Mouse (Mus musculus) layer of hippocampus, adult 2 months (tissue): ENCODE measurements around the gene Fgf5. TPM values are rescaled to one million over a fixed set of nuclear protein-coding genes. Genes with fewer than 3 reads are reported as not detected.
A peak's percentile ranks its signal among the peaks of the same experiment; 100 is the strongest.

Source experiments
- DNase-seq, 2 experiments: peaks; one replicate each; pipeline ENCODE4 v3.0.0; 2022; ENCODE audit warnings: low spot score in 2 of 2
- H3K27ac ChIP-seq: fragments of 200-600 bp; 2 replicates; pipeline ENCODE4 v1.8.1; 2022
- H3K4me3 ChIP-seq: fragments of 200-600 bp; 2 replicates; pipeline ENCODE4 v1.8.1; 2022; ENCODE audit warnings: mild to moderate bottlenecking
- CTCF ChIP-seq: fragments of 200-600 bp; conservative IDR thresholded peaks from 2 replicates; pipeline ENCODE4 v1.8.1; 2022; ENCODE audit warnings: antibody characterized with exemption, mild to moderate bottlenecking, moderate library complexity
- total RNA-seq, 2 experiments: library from RNA; stranded (reverse); gene quantifications; 2 replicates each; pipeline ENCODE4 v1.2.3; 2021

The Fgf5 gene
- total RNA-seq, 2 experiments from 2014 or later, result 4.3 to 5.1 TPM

- TF ChIP-seq CTCF, result no peak
- DNase-seq, result no peak
- no peak overlapping the region for H3K27ac ChIP-seq
- peak overlapping the region; percentile 72 for H3K4me3 ChIP-seq
Observed at GRCm38 (mm10) chr5:98255760-98256490, 1.9 kb downstream of the Fgf5 start.

DNA sequence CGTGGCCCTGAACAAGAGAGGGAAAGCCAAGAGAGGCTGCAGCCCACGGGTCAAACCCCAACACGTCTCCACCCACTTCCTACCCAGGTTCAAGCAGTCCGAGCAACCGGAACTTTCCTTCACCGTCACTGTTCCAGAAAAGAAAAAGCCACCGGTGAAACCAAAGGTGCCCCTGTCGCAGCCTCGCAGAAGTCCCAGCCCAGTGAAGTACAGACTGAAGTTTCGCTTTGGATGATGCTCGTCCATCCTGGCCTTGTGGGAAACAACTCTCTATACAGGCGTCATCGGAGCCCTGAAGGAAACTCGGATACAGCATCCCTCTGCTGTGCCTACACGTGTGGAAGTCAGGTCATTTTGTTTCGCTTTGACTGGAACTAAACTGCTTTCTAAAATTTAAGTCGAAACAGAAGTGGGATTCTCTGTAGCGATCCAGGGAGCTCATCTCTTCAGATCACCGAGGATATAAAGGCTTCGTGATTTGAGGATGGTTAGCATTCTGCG lies 21.4 kb downstream of the Fgf5 start:
- no peak for DNase-seq
- Histone ChIP-seq H3K27ac (no peak overlapping the region), H3K4me3 (no peak overlapping the region)
- no peak for TF ChIP-seq CTCF

- Histone ChIP-seq H3K4me3 (no peak overlapping the region), H3K27ac (no peak overlapping the region)
- no peak for DNase-seq
- TF ChIP-seq CTCF, result no peak
Observed at GRCm38 (mm10) chr5:98281993-98282392, 28.0 kb downstream of the Fgf5 start.

DNA sequence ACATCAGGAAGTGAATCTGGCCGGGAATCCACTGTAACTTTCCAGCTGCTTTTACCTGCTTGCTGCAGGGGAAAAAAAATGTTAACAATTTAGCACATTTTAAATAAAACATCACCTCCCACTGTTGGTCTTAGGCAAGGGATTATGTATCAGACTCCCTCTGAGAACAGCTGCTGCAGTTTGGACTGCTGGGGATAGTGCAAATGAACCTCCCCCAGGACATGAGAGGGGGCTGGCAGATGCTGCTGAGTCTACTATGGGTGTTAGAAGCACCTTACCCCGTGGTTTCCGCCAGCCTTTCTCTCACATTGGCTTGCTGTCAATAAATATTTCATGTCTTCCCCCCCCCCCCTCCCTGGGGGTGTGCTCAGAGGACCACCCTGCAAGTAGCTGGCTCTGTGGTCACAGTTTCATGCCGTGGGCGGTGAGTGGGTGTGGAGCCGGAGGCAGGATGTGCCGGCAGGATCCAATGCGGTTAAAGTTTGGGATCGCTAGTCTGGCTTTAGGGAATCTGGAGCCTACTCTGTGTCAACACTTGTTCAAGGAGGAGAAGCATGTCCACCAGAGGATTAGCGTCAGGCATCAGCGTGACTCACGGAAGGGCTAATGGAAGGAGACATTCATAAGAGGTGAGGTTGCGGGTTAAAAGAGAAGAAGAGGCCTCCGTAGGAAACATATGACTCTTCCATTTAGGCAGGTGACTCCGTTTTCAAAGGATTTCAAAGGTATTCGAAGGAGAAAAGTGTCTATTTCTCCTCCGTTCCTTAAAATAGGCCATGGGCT lies 29.9 kb downstream of the Fgf5 start:
- no peak overlapping the region for H3K27ac ChIP-seq
- no peak overlapping the region for H3K4me3 ChIP-seq
- no peak for TF ChIP-seq CTCF
- DNase-seq, result no peak

DNA sequence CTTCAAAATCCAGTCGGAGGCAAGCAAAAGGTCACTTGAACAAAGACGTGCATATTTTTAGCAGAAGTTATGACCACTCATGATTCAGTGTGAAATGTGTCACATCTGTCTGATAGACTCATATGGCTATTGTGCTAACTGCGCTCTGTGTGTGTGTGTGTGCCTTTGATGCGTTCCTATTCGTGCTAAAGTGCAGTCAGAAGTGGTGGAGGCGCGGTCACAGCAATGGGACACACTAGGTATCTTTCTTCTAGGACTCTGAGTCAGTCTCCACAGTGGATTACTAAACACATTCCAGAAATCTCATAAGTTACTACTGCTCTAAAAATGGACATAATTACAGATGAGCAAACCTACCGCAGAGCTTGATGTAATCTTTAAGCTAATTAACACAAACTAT lies 36.7 kb downstream of the Fgf5 start:
- Histone ChIP-seq H3K4me3 (no peak overlapping the region), H3K27ac (no peak overlapping the region)
- no peak for TF ChIP-seq CTCF
- DNase-seq, result no peak

GRCm38 (mm10) chr5:98292388-98293048 lies 38.5 kb downstream of the Fgf5 start:
- DNase-seq, result no peak
- Histone ChIP-seq H3K4me3 (peak overlapping the region; percentile 39), H3K27ac (no peak overlapping the region)
- no peak for TF ChIP-seq CTCF

DNA sequence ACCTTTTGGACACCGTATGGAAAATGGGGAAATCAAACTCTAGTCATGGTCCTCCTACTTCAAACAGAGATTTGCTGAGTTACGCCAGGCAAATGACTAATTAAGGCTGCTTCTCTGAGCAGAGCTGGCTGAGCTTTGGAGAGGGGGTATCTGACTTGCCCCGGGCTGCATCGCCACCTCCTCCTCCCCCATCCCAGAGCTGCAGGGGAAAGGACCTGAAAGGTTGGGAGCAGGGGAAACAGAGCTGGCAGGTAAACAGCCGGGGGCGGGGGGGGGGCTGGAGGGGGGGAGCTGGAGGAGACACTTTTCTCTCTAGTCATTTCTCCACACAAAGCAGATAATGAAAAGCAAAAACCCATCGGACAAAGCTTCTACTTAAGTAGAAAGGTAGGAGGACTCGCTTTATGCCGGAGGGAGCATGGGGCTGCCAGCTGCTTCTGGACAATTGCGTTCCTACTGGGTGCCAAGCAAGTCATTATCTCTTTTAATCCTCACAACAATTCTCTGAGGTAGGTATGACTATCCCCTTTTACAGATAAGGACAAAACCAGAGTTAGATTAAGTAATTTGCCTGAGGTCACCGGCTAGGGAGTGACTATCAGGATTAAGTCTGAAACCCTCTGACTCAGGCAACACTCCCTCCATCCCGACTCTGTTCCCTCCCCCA lies 39.2 kb downstream of the Fgf5 start:
- DNase-seq, result no peak
- Histone ChIP-seq H3K27ac (no peak overlapping the region), H3K4me3 (peak overlapping the region; percentile 39)
- no peak for TF ChIP-seq CTCF

DNA sequence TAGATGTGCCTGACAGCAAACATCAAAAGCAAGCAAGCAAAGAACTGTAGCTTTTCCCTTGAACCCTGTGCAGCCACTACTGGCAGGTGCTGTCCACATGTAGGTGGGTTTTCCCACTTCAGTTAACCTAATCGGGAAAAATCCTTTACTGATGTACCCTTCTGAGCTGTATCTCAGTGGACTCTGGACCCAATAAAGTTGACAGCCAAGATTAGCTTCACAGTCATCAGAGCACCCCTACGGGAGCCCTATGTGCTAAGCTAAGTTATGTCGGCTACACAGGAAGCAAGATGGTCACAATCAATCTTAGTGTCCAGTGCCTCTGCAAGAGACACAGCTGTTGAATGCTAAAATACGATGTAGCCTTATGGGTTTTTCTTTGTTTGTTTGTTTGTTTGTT lies 46.1 kb downstream of the Fgf5 start:
- Histone ChIP-seq H3K27ac (no peak overlapping the region), H3K4me3 (no peak overlapping the region)
- no peak for DNase-seq
- TF ChIP-seq CTCF, result no peak

DNA sequence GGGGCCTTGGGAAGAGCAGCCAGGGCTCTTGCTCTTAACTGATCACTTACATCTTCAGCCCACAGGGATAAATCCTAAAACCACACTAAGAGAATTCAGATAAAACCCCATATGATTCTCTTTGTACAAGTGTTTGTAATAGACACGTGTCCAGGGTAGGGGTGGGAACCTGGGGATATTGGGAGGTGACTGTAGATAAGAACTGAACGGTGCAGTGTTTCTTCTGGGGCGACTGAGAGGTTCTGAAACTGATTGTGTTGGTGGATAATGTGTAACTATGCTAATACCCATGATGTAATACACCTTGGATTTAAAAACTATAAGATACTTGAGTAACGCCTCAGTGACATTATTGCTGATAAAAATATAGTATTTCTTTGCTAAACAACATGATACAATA lies 51.7 kb downstream of the Fgf5 start:
- no peak overlapping the region for H3K4me3 ChIP-seq
- no peak overlapping the region for H3K27ac ChIP-seq
- DNase-seq, result no peak
- no peak for TF ChIP-seq CTCF

DNA sequence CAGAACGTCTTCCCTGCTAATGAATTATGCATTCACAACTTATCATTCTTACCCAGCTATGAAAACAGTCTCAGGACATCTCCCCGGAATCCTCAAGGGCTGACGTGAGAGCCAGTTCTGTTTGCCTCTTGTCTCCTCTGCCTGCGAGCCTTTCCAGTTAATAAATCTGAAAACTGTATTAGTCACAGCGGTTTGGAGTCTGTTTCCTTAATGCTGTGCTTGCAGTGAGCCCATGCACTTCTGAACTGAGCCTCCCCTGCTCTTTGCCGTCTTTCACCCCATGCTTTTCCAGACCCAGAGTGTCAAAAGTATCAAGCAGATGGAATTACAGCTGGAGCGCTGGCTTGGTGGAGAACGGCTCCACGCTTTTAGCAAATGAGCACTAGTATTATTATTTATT lies 52.5 kb downstream of the Fgf5 start:
- Histone ChIP-seq H3K27ac (no peak overlapping the region), H3K4me3 (no peak overlapping the region)
- TF ChIP-seq CTCF, result no peak
- DNase-seq, result no peak

GRCm38 (mm10) chr5:98326625-98327024 lies 72.6 kb downstream of the Fgf5 start:
- no peak for DNase-seq
- Histone ChIP-seq H3K4me3 (no peak overlapping the region), H3K27ac (no peak overlapping the region)
- TF ChIP-seq CTCF, result no peak

Other genes with a start within 250 kb of the Fgf5 start
- 1 to 10 TPM; 1.9 to 2.0 TPM for gene Antxr2, start 223.1 kb upstream of the Fgf5 start, total RNA-seq
- 10 to 100 TPM; 97.2 to 98.1 TPM for gene Prdm8, start 87.0 kb upstream of the Fgf5 start, total RNA-seq
- under 1 TPM in 1 of 2 experiments, not detected in 1; 0.64 TPM for gene Cfap299, start 75.1 kb downstream of the Fgf5 start, total RNA-seq